Mouse (Mus musculus): ENCODE data around the gene Tlr6. TPM values are rescaled to one million over a fixed set of nuclear protein-coding genes. Genes with fewer than 3 reads are reported as not detected.

Tlr6 gene
- 0.23 and 0.36 TPM in 2 replicates for polyA plus RNA-seq (2015; fragmentation: Nextera tagmentation; extraction: Ambion mirVana)

GRCm38 (mm10) chr5:64959843-64960230 lies at the start of gene Tlr6:
Gene Tlr6 (minus strand): TSS chr5:64960097.
- Histone ChIP-seq H3K27me3 (ENCODE audit: control insufficient read depth, insufficient read depth, low read depth, low read length) (no peaks in the 10 kb centered on the region), H3K4me3 (ENCODE audit: low read depth, low read length) (no peak within 1 kb of the TSS), H3K4me2 (ENCODE audit: low read length) (no peak within 1 kb of the TSS), H3K4me1 (ENCODE audit: control insufficient read depth, insufficient read depth, low read length) (no peaks in the 10 kb centered on the region), H3K36me3 (ENCODE audit: control insufficient read depth, insufficient read depth, low read length) (no peaks in the 10 kb centered on the region), H3K9me3 (replicated peaks; ENCODE audit: control insufficient read depth, low read length, poor library complexity, severe bottlenecking) (no peaks in the 10 kb centered on the region), H3K9ac (ENCODE audit: low read depth, low read length) (no peak within 1 kb of the TSS), H3K27ac (ENCODE audit: low read length) (no peak within 1 kb of the TSS)
- 88% methylated on average over 13 of the region's 13 CpGs for WGBS
- no peak for ATAC-seq

- no peaks in the 10 kb centered on the region for H3K27me3 ChIP-seq (ENCODE audit: control insufficient read depth, insufficient read depth, low read depth, low read length)
- H3K27ac ChIP-seq (ENCODE audit: low read length): peak overlapping the region; percentile 63; the same call in 1 of the 2 replicates
- peaks cover 8% of the 10 kb centered on the region; the same call in 1 of the 2 replicates for H3K4me1 ChIP-seq (ENCODE audit: control insufficient read depth, insufficient read depth, low read length)
- WGBS: 29% methylated on average over 4 of the region's 4 CpGs
- ATAC-seq: peak; percentile 49; the same call in 1 of the 2 replicates
- H3K36me3 ChIP-seq (ENCODE audit: control insufficient read depth, insufficient read depth, low read length): no peaks in the 10 kb centered on the region
- H3K4me3 ChIP-seq (ENCODE audit: low read depth, low read length): no peak overlapping the region
- no peaks in the 10 kb centered on the region for H3K9me3 ChIP-seq (replicated peaks; ENCODE audit: control insufficient read depth, low read length, poor library complexity, severe bottlenecking)
- H3K4me2 ChIP-seq (ENCODE audit: low read length): no peak overlapping the region
- H3K9ac ChIP-seq (ENCODE audit: low read depth, low read length): no peak overlapping the region
Measured at GRCm38 (mm10) chr5:65006011-65006491, 46.2 kb upstream of the Tlr6 start.

GRCm38 (mm10) chr5:65005251-65005650 lies 45.4 kb upstream of the Tlr6 start:
- no peak for ATAC-seq
- no peaks in the 10 kb centered on the region for H3K9me3 ChIP-seq (replicated peaks; ENCODE audit: control insufficient read depth, low read length, poor library complexity, severe bottlenecking)
- H3K4me1 ChIP-seq (ENCODE audit: control insufficient read depth, insufficient read depth, low read length): peaks cover 8% of the 10 kb centered on the region; the same call in 1 of the 2 replicates
- 92% methylated on average over 4 of the region's 4 CpGs for WGBS
- H3K36me3 ChIP-seq (ENCODE audit: control insufficient read depth, insufficient read depth, low read length): no peaks in the 10 kb centered on the region
- H3K27me3 ChIP-seq (ENCODE audit: control insufficient read depth, insufficient read depth, low read depth, low read length): no peaks in the 10 kb centered on the region
- H3K4me3 ChIP-seq (ENCODE audit: low read depth, low read length): no peak overlapping the region
- no peak overlapping the region for H3K9ac ChIP-seq (ENCODE audit: low read depth, low read length)
- H3K27ac ChIP-seq (ENCODE audit: low read length): no peak overlapping the region
- H3K4me2 ChIP-seq (ENCODE audit: low read length): no peak overlapping the region

GRCm38 (mm10) chr5:65003946-65004535 lies 44.1 kb upstream of the Tlr6 start:
- 54% methylated on average over 7 of the region's 7 CpGs for WGBS
- H3K27ac ChIP-seq (ENCODE audit: low read length): 0 out of 2 replicates have a peak overlapping the region, but pooled peaks have one; percentile 49

GRCm38 (mm10) chr5:65002940-65003824 lies 43.3 kb upstream of the Tlr6 start:
- no peaks in the 10 kb centered on the region for H3K27me3 ChIP-seq (ENCODE audit: control insufficient read depth, insufficient read depth, low read depth, low read length)
- peaks cover 8% of the 10 kb centered on the region; the same call in 1 of the 2 replicates for H3K4me1 ChIP-seq (ENCODE audit: control insufficient read depth, insufficient read depth, low read length)
- 47% methylated on average over 10 of the region's 10 CpGs for WGBS
- no peaks in the 10 kb centered on the region for H3K36me3 ChIP-seq (ENCODE audit: control insufficient read depth, insufficient read depth, low read length)
- ATAC-seq: 0 out of 2 replicates have a peak, but pooled peaks have one; percentile 59
- no peaks in the 10 kb centered on the region for H3K9me3 ChIP-seq (replicated peaks; ENCODE audit: control insufficient read depth, low read length, poor library complexity, severe bottlenecking)
- H3K4me2 ChIP-seq (ENCODE audit: low read length): no peak overlapping the region
- no peak overlapping the region for H3K4me3 ChIP-seq (ENCODE audit: low read depth, low read length)
- 0 out of 2 replicates have a peak overlapping the region, but pooled peaks have one; percentile 21 for H3K9ac ChIP-seq (ENCODE audit: low read depth, low read length)
- peak overlapping the region; percentile 78 for H3K27ac ChIP-seq (ENCODE audit: low read length)

More at GRCm38 (mm10) chr5:65003946-65004535, 44.1 kb upstream of the Tlr6 start:
- H3K4me3 ChIP-seq (ENCODE audit: low read depth, low read length): no peak overlapping the region
- H3K27me3 ChIP-seq (ENCODE audit: control insufficient read depth, insufficient read depth, low read depth, low read length): no peaks in the 10 kb centered on the region
- no peak overlapping the region for H3K4me2 ChIP-seq (ENCODE audit: low read length)
- ATAC-seq: no peak
- peaks cover 8% of the 10 kb centered on the region; the same call in 1 of the 2 replicates for H3K4me1 ChIP-seq (ENCODE audit: control insufficient read depth, insufficient read depth, low read length)
- no peaks in the 10 kb centered on the region for H3K36me3 ChIP-seq (ENCODE audit: control insufficient read depth, insufficient read depth, low read length)
- no peak overlapping the region for H3K9ac ChIP-seq (ENCODE audit: low read depth, low read length)
- no peaks in the 10 kb centered on the region for H3K9me3 ChIP-seq (replicated peaks; ENCODE audit: control insufficient read depth, low read length, poor library complexity, severe bottlenecking)

- Histone ChIP-seq H3K4me3 (ENCODE audit: low read depth, low read length) (no peak overlapping the region), H3K9ac (ENCODE audit: low read depth, low read length) (no peak overlapping the region), H3K27me3 (ENCODE audit: control insufficient read depth, insufficient read depth, low read depth, low read length) (no peaks in the 10 kb centered on the region), H3K36me3 (ENCODE audit: control insufficient read depth, insufficient read depth, low read length) (no peaks in the 10 kb centered on the region), H3K27ac (ENCODE audit: low read length) (no peak overlapping the region), H3K4me1 (ENCODE audit: control insufficient read depth, insufficient read depth, low read length) (peaks cover 4% of the 10 kb centered on the region; the same call in 1 of the 2 replicates), H3K9me3 (replicated peaks; ENCODE audit: control insufficient read depth, low read length, poor library complexity, severe bottlenecking) (no peaks in the 10 kb centered on the region), H3K4me2 (ENCODE audit: low read length) (no peak overlapping the region)
- 98% methylated on average over 2 of the region's 2 CpGs for WGBS
- no peak for ATAC-seq
Measured at GRCm38 (mm10) chr5:64995408-64995807, 35.5 kb upstream of the Tlr6 start.

- Histone ChIP-seq H3K4me1 (ENCODE audit: control insufficient read depth, insufficient read depth, low read length) (peaks cover 4% of the 10 kb centered on the region; the same call in 1 of the 2 replicates), H3K4me3 (ENCODE audit: low read depth, low read length) (no peak overlapping the region), H3K9ac (ENCODE audit: low read depth, low read length) (no peak overlapping the region), H3K27ac (ENCODE audit: low read length) (no peak overlapping the region), H3K9me3 (replicated peaks; ENCODE audit: control insufficient read depth, low read length, poor library complexity, severe bottlenecking) (no peaks in the 10 kb centered on the region), H3K36me3 (ENCODE audit: control insufficient read depth, insufficient read depth, low read length) (no peaks in the 10 kb centered on the region), H3K27me3 (ENCODE audit: control insufficient read depth, insufficient read depth, low read depth, low read length) (no peaks in the 10 kb centered on the region), H3K4me2 (ENCODE audit: low read length) (no peak overlapping the region)
- ATAC-seq: 0 out of 2 replicates have a peak, but pooled peaks have one; percentile 32
- WGBS: 51% methylated on average over 8 of the region's 8 CpGs
Measured at GRCm38 (mm10) chr5:64992540-64992939, 32.6 kb upstream of the Tlr6 start.

GRCm38 (mm10) chr5:64989940-64990339 lies 30.0 kb upstream of the Tlr6 start:
- ATAC-seq: no peak
- H3K4me2 ChIP-seq (ENCODE audit: low read length): no peak overlapping the region
- no peaks in the 10 kb centered on the region for H3K27me3 ChIP-seq (ENCODE audit: control insufficient read depth, insufficient read depth, low read depth, low read length)
- H3K9ac ChIP-seq (ENCODE audit: low read depth, low read length): no peak overlapping the region
- no peaks in the 10 kb centered on the region for H3K36me3 ChIP-seq (ENCODE audit: control insufficient read depth, insufficient read depth, low read length)
- no peaks in the 10 kb centered on the region for H3K9me3 ChIP-seq (replicated peaks; ENCODE audit: control insufficient read depth, low read length, poor library complexity, severe bottlenecking)
- no peak overlapping the region for H3K27ac ChIP-seq (ENCODE audit: low read length)
- H3K4me3 ChIP-seq (ENCODE audit: low read depth, low read length): no peak overlapping the region
- 94% methylated on average over 1 of the region's 1 CpGs for WGBS
- H3K4me1 ChIP-seq (ENCODE audit: control insufficient read depth, insufficient read depth, low read length): peaks cover 4% of the 10 kb centered on the region; the same call in 1 of the 2 replicates

Measured in midbrain, embryonic 16.5 days (tissue).